Comparison of ENCODE assay signal across 40 mouse cellular contexts in the genomic region with DNA sequence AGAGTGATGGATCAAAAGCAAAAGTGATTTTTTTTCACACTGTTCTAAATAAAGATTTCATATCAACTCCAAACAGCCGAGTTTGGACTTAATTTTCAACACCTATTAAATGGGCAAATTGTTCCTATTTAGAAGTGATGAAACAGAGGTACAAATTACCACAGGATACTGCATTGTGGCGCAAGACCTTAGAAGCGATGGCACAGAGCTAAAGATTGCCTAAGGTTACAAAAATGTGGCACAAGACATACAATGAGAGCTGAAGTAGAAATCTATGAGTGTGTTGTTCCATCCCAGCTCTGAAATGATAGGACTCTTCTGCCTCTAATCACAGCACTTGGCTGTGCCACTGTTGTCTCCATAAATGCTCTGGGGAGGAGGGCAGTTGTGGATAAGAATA. TPM values are rescaled to one million over a fixed set of nuclear protein-coding genes. Genes with fewer than 3 reads are reported as not detected.
DNase-seq lines count a peak whose midpoint lies in the region; ATAC-seq and TF ChIP-seq lines count a peak whose summit lies in the region.
"Had no signal": no experiment of that assay in that cellular context is flagged by ENCODE, and none has a peak within 500 bp of the region (broad histone marks: within the 10 kb centered on the region; RNA-seq: fewer than 3 reads in every experiment).

No protein-coding gene starts in this region.

- no peak overlapping the region for H3K4me2 ChIP-seq in lung, postnatal 0 days (replicated peaks; ENCODE audit: low read depth, low read length)
- no peak overlapping the region for H3K4me2 ChIP-seq in kidney, embryonic 15.5 days
- H3K4me2 ChIP-seq in forebrain, postnatal 0 days (ENCODE audit: low read depth) = no peak overlapping the region
- H3K4me2 ChIP-seq: embryonic facial prominence, embryonic 15.5 days; forebrain, embryonic 13.5 days; heart, embryonic 11.5 days; hindbrain, embryonic 13.5 days; limb, embryonic 12.5 days; liver, embryonic 11.5 days; lung, embryonic 14.5 days; midbrain, embryonic 12.5 days; neural tube, embryonic 13.5 days had no signal

- H3K36me3 ChIP-seq in lung, postnatal 0 days (ENCODE audit: insufficient read depth, low read length) = no peaks in the 10 kb centered on the region
- H3K36me3 ChIP-seq in macrophage (ENCODE audit: inconsistent target) = no peaks in the 10 kb centered on the region
- H3K36me3 ChIP-seq in kidney, embryonic 15.5 days = no peaks in the 10 kb centered on the region
- no peaks in the 10 kb centered on the region for H3K36me3 ChIP-seq in forebrain, postnatal 0 days (ENCODE audit: insufficient read depth)
- H3K36me3 ChIP-seq: embryonic facial prominence, embryonic 10.5 days; embryonic facial prominence, embryonic 15.5 days; hindbrain, embryonic 13.5 days; limb, embryonic 12.5 days; midbrain, embryonic 12.5 days; neural tube, embryonic 13.5 days had no signal

- H3K9ac ChIP-seq in lung, postnatal 0 days (replicated peaks; ENCODE audit: low read depth) = no peak overlapping the region
- no peak overlapping the region for H3K9ac ChIP-seq in kidney, embryonic 15.5 days
- no peak overlapping the region for H3K9ac ChIP-seq in forebrain, postnatal 0 days
- H3K9ac ChIP-seq: embryonic facial prominence, embryonic 15.5 days; forebrain, embryonic 13.5 days; hindbrain, embryonic 13.5 days; limb, embryonic 12.5 days; lung, embryonic 14.5 days; midbrain, embryonic 12.5 days; neural tube, embryonic 13.5 days had no signal

- peak; percentile 53 for DNase-seq in lung, postnatal 0 days (ENCODE audit: low spot score)
- DNase-seq in lung, adult 2 months = no peak
- no peak for DNase-seq in forebrain, postnatal 0 days
- no peak for DNase-seq in kidney, postnatal 4 days
- DNase-seq: adrenal gland, adult 2 months; adrenal gland, postnatal 36 days; cerebellum, adult 2 months; cerebellum, postnatal 14 days; gastrocnemius, postnatal 14 days; heart, adult 18-20 months; heart, postnatal 36 days; kidney, adult 9 months; kidney, postnatal 14 days; lung, embryonic 14.5 days; retina, postnatal 1 day; right cerebral cortex, postnatal 14 days had no signal

- H3K79me2 ChIP-seq in macrophage (ENCODE audit: inconsistent target) = peaks cover 48% of the 10 kb centered on the region

- 71% methylated on average over 3 of the region's 3 CpGs for WGBS in lung, postnatal 0 days
- WGBS in lung, adult 2 months = 68% methylated on average over 3 of the region's 3 CpGs
- 36% methylated on average over 3 of the region's 3 CpGs for WGBS in bone marrow, adult 2 months
- WGBS in macrophage (ENCODE audit: missing documents) = 33% methylated on average over 3 of the region's 3 CpGs
- WGBS in kidney, embryonic 15.5 days = 90% methylated on average over 3 of the region's 3 CpGs
- WGBS in forebrain, postnatal 0 days = 86% methylated on average over 3 of the region's 3 CpGs

- no peak for ATAC-seq in lung, postnatal 0 days
- ATAC-seq in kidney, embryonic 15.5 days (replicated peaks; ENCODE audit: low FRiP score) = no peak
- ATAC-seq in forebrain, postnatal 0 days = no peak
- ATAC-seq: CD4-positive, CD25-positive, alpha-beta regulatory T cell, adult 4 months; forebrain, embryonic 13.5 days; intestine, postnatal 0 days had no signal

- TF ChIP-seq EP300 in lung, postnatal 0 days (IDR thresholded peaks at IDR 0.05) = no peak

- H3K4me1 ChIP-seq in lung, postnatal 0 days (ENCODE audit: insufficient read depth, low read depth, low read length) = no peaks in the 10 kb centered on the region
- no peaks in the 10 kb centered on the region for H3K4me1 ChIP-seq in lung, adult 2 months (ENCODE audit: control insufficient read depth, insufficient read depth, low read length)
- no peaks in the 10 kb centered on the region; the same call in 1 of the 2 replicates for H3K4me1 ChIP-seq in bone marrow, adult 2 months (ENCODE audit: control insufficient read depth, insufficient read depth, low read length)
- no peaks in the 10 kb centered on the region for H3K4me1 ChIP-seq in kidney, embryonic 15.5 days
- no peaks in the 10 kb centered on the region for H3K4me1 ChIP-seq in forebrain, postnatal 0 days (ENCODE audit: insufficient read depth)
- H3K4me1 ChIP-seq: embryonic facial prominence, embryonic 10.5 days; embryonic facial prominence, embryonic 15.5 days; forebrain, embryonic 13.5 days; hindbrain, embryonic 13.5 days; limb, embryonic 12.5 days; midbrain, embryonic 12.5 days; neural tube, embryonic 13.5 days had no signal

- no peak overlapping the region for H3K4me3 ChIP-seq in lung, postnatal 0 days (ENCODE audit: low read depth, low read length)
- H3K4me3 ChIP-seq in lung, adult 2 months (replicated peaks; ENCODE audit: extremely low read depth, low read depth, low read length) = no peak overlapping the region
- H3K4me3 ChIP-seq in bone marrow, adult 2 months (replicated peaks; ENCODE audit: control insufficient read depth, low read depth, low read length) = no peak overlapping the region
- peak overlapping the region; percentile 12; the same call in 1 of the 2 replicates for H3K4me3 ChIP-seq in macrophage (ENCODE audit: inconsistent target)
- no peak overlapping the region for H3K4me3 ChIP-seq in kidney, embryonic 15.5 days (replicated peaks)
- H3K4me3 ChIP-seq in forebrain, postnatal 0 days (ENCODE audit: low read depth, low read length) = no peak overlapping the region
- H3K4me3 ChIP-seq: embryonic facial prominence, embryonic 10.5 days; embryonic facial prominence, embryonic 15.5 days; forebrain, embryonic 13.5 days; hindbrain, embryonic 13.5 days; left cerebral cortex, adult 2 months; limb, embryonic 12.5 days; midbrain, embryonic 12.5 days; neural tube, embryonic 13.5 days had no signal

- TF ChIP-seq CTCF in lung, postnatal 0 days (IDR thresholded peaks at IDR 0.05) = no peak
- TF ChIP-seq CTCF in lung, adult 2 months (IDR thresholded peaks at IDR 0.05; ENCODE audit: insufficient read depth, low read length) = no peak
- TF ChIP-seq CTCF in bone marrow, adult 2 months (IDR thresholded peaks at IDR 0.05; ENCODE audit: control insufficient read depth, insufficient read depth, low read length) = no peak
- TF ChIP-seq CTCF in forebrain, postnatal 0 days (IDR thresholded peaks at IDR 0.05; ENCODE audit: low read depth) = no peak

- no peaks in the 10 kb centered on the region for H3K27me3 ChIP-seq in lung, postnatal 0 days (replicated peaks; ENCODE audit: insufficient read depth, low read length)
- H3K27me3 ChIP-seq in kidney, embryonic 15.5 days = no peaks in the 10 kb centered on the region
- H3K27me3 ChIP-seq in forebrain, postnatal 0 days (ENCODE audit: insufficient read depth, low read length) = no peaks in the 10 kb centered on the region
- H3K27me3 ChIP-seq: embryonic facial prominence, embryonic 15.5 days; forebrain, embryonic 13.5 days; hindbrain, embryonic 13.5 days; limb, embryonic 12.5 days; megakaryocyte, embryonic 14.5 days; midbrain, embryonic 12.5 days; neural tube, embryonic 13.5 days had no signal

- no peaks in the 10 kb centered on the region for H3K9me3 ChIP-seq in lung, postnatal 0 days (ENCODE audit: low read length)
- H3K9me3 ChIP-seq in kidney, embryonic 15.5 days (replicated peaks) = no peaks in the 10 kb centered on the region
- no peaks in the 10 kb centered on the region for H3K9me3 ChIP-seq in forebrain, postnatal 0 days (ENCODE audit: low read length)
- H3K9me3 ChIP-seq: embryonic facial prominence, embryonic 10.5 days; embryonic facial prominence, embryonic 15.5 days; forebrain, embryonic 13.5 days; hindbrain, embryonic 13.5 days; limb, embryonic 12.5 days; megakaryocyte, embryonic 14.5 days; midbrain, embryonic 12.5 days; neural tube, embryonic 13.5 days had no signal

- no peak for TF ChIP-seq POLR2A in lung, adult 2 months (IDR thresholded peaks at IDR 0.05; ENCODE audit: borderline replicate concordance, extremely low read depth, low read depth, low read length)
- TF ChIP-seq POLR2A in bone marrow, adult 2 months (IDR thresholded peaks at IDR 0.05; ENCODE audit: borderline replicate concordance, control insufficient read depth, low read depth, low read length) = no peak

- H3K27ac ChIP-seq in lung, postnatal 0 days (ENCODE audit: low read length) = no peak overlapping the region
- H3K27ac ChIP-seq in bone marrow, adult 2 months (ENCODE audit: control insufficient read depth, insufficient read depth, low read depth, low read length, poor library complexity) = peak overlapping the region; percentile 36; the same call in 1 of the 2 replicates
- H3K27ac ChIP-seq in macrophage = peak overlapping the region; percentile 54
- no peak overlapping the region for H3K27ac ChIP-seq in kidney, embryonic 15.5 days
- H3K27ac ChIP-seq in forebrain, postnatal 0 days (ENCODE audit: low read depth, low read length) = no peak overlapping the region
- H3K27ac ChIP-seq: embryonic facial prominence, embryonic 10.5 days; embryonic facial prominence, embryonic 15.5 days; forebrain, embryonic 13.5 days; hindbrain, embryonic 13.5 days; left cerebral cortex, adult 2 months; limb, embryonic 12.5 days; midbrain, embryonic 12.5 days; neural tube, embryonic 13.5 days had no signal

RNA-seq across cellular contexts. Expression of a gene that starts 3.7 kb away (rescaled TPM):
- 8.2 and 9.9 TPM in 2 replicates for polyA plus RNA-seq in lung, postnatal 0 days (2015; fragmentation: Nextera tagmentation; extraction: Ambion mirVana)
- polyA plus RNA-seq in lung, adult 2 months (2012; rRNA removed) = 3.1 and 4.9 TPM in 2 replicates
- polyA plus RNA-seq in bone marrow, adult 2 months (2011; ENCODE audit: insufficient read depth, insufficient read length, low replicate concordance, missing spikeins) = 4.8 and 12.0 TPM in 2 replicates
- 100 to 1,000 TPM in 1 of 26 experiments, 10 to 100 TPM in 15, 1 to 10 TPM in 10; 3.2 to 114 (median 15.1) TPM for total RNA-seq in macrophage (2018; cell fraction: chromatin; rRNA removed)
- 100 to 1,000 TPM in 2 of 26 experiments, 10 to 100 TPM in 24; 12.2 to 163 (median 31.0) TPM for total RNA-seq in macrophage (2018; cell fraction: cytosol; rRNA removed)
- 100 to 1,000 TPM in 5 of 26 experiments, 10 to 100 TPM in 21; 15.0 to 152 (median 47.8) TPM for total RNA-seq in macrophage (2018; cell fraction: nucleus; rRNA removed)
- 22.8 to 148 TPM (median 64.7 TPM) in 3 replicates for polyA plus RNA-seq in macrophage (2018)
- 1.9 and 2.7 TPM in 2 replicates for polyA plus RNA-seq in kidney, embryonic 15.5 days (2015; fragmentation: Nextera tagmentation; extraction: Ambion mirVana)
- 0.38 and 1.1 TPM in 2 replicates for total RNA-seq in forebrain, postnatal 0 days (2014; rRNA removed)
- polyA plus RNA-seq in forebrain, postnatal 0 days (2015; fragmentation: Nextera tagmentation; extraction: Ambion mirVana) = 0.76 and 0.77 TPM in 2 replicates

RNA-seq across cellular contexts. Expression of a gene that starts 13.4 kb away (rescaled TPM):
- polyA plus RNA-seq in lung, postnatal 0 days (2015; fragmentation: Nextera tagmentation; extraction: Ambion mirVana) = not detected in 2 replicates
- not detected in 2 replicates for polyA plus RNA-seq in lung, adult 2 months (2012; rRNA removed)
- polyA plus RNA-seq in bone marrow, adult 2 months (2011; ENCODE audit: insufficient read depth, insufficient read length, low replicate concordance, missing spikeins) = not detected in 2 replicates
- 1 to 10 TPM in 20 of 26 experiments, under 1 TPM in 2, not detected in 4; 0.77 to 3.9 (median 1.5) TPM for total RNA-seq in macrophage (2018; cell fraction: chromatin; rRNA removed)
- total RNA-seq in macrophage (2018; cell fraction: cytosol; rRNA removed) = 1 to 10 TPM in 4 of 26 experiments, under 1 TPM in 22; 0.24 to 1.5 (median 0.67) TPM
- 1 to 10 TPM in 23 of 26 experiments, under 1 TPM in 3; 0.79 to 4.5 (median 2.0) TPM for total RNA-seq in macrophage (2018; cell fraction: nucleus; rRNA removed)
- polyA plus RNA-seq in macrophage (2018) = 0.27 to 1.4 TPM (median 1.0 TPM) in 3 replicates
- polyA plus RNA-seq in kidney, embryonic 15.5 days (2015; fragmentation: Nextera tagmentation; extraction: Ambion mirVana) = not detected in 2 replicates
- total RNA-seq in forebrain, postnatal 0 days (2014; rRNA removed) = not detected in 2 replicates
- not detected in 2 replicates for polyA plus RNA-seq in forebrain, postnatal 0 days (2015; fragmentation: Nextera tagmentation; extraction: Ambion mirVana)
- total RNA-seq: adrenal gland, adult 2 months; adrenal gland, postnatal 36 days; gastrocnemius, postnatal 14 days; heart, adult 18-20 months; heart, postnatal 36 days; layer of hippocampus, adult 18-20 months; layer of hippocampus, postnatal 10 days; left cerebral cortex, adult 2 months; left cerebral cortex, postnatal 25 days; midbrain, postnatal 0 days had no signal
- polyA plus RNA-seq: adrenal gland, adult 2 months; CD4-positive, CD25-positive, alpha-beta regulatory T cell, adult 4 months; cerebellum, adult 2 months; embryonic facial prominence, embryonic 10.5 days; embryonic facial prominence, embryonic 15.5 days; forebrain, embryonic 13.5 days; heart, embryonic 11.5 days; heart, embryonic 16.5 days; hindbrain, embryonic 13.5 days; intestine, postnatal 0 days; limb, embryonic 12.5 days; liver, embryonic 11.5 days; lung, embryonic 14.5 days; midbrain, embryonic 12.5 days; midbrain, postnatal 0 days; neural tube, embryonic 13.5 days; small intestine, adult 2 months; stomach, embryonic 14.5 days; testis, adult 2 months had no signal

RNA-seq across cellular contexts. Expression of a gene that starts 57.0 kb away (rescaled TPM):
- polyA plus RNA-seq in lung, postnatal 0 days (2015; fragmentation: Nextera tagmentation; extraction: Ambion mirVana) = 0.04 TPM in 2 replicates
- polyA plus RNA-seq in lung, adult 2 months (2012; rRNA removed) = 0.11 and 0.53 TPM in 2 replicates
- 4.4 and 10.1 TPM in 2 replicates for polyA plus RNA-seq in bone marrow, adult 2 months (2011; ENCODE audit: insufficient read depth, insufficient read length, low replicate concordance, missing spikeins)
- total RNA-seq in macrophage (2018; cell fraction: chromatin; rRNA removed) = 10 to 100 TPM in 2 of 26 experiments, 1 to 10 TPM in 18, under 1 TPM in 6; 0.50 to 23.6 (median 2.3) TPM
- 10 to 100 TPM in 4 of 26 experiments, 1 to 10 TPM in 20, under 1 TPM in 2; 0.97 to 19.4 (median 2.7) TPM for total RNA-seq in macrophage (2018; cell fraction: cytosol; rRNA removed)
- 10 to 100 TPM in 6 of 26 experiments, 1 to 10 TPM in 19, under 1 TPM in 1; 0.72 to 17.5 (median 4.5) TPM for total RNA-seq in macrophage (2018; cell fraction: nucleus; rRNA removed)
- 4.1 to 30.2 TPM (median 6.8 TPM) in 3 replicates for polyA plus RNA-seq in macrophage (2018)
- polyA plus RNA-seq in kidney, embryonic 15.5 days (2015; fragmentation: Nextera tagmentation; extraction: Ambion mirVana) = 0.08 and 0.15 TPM in 2 replicates
- 0.05 TPM in 1 of 2 replicates, not detected in the other for total RNA-seq in forebrain, postnatal 0 days (2014; rRNA removed)
- polyA plus RNA-seq in forebrain, postnatal 0 days (2015; fragmentation: Nextera tagmentation; extraction: Ambion mirVana) = not detected in 2 replicates
- total RNA-seq: adrenal gland, adult 2 months; gastrocnemius, postnatal 14 days; heart, adult 18-20 months; heart, postnatal 36 days; layer of hippocampus, adult 18-20 months; layer of hippocampus, postnatal 10 days; left cerebral cortex, adult 2 months; left cerebral cortex, postnatal 25 days; midbrain, postnatal 0 days had no signal
- polyA plus RNA-seq: adrenal gland, adult 2 months; cerebellum, adult 2 months; embryonic facial prominence, embryonic 10.5 days; forebrain, embryonic 13.5 days; heart, embryonic 11.5 days; hindbrain, embryonic 13.5 days; limb, embryonic 12.5 days; lung, embryonic 14.5 days; midbrain, postnatal 0 days; neural tube, embryonic 13.5 days had no signal

Comparison
In these comparisons a context has a peak if more than half of its experiments do, and no peak if none do; other contexts are left out.
1. H3K27ac ChIP-seq: peak in bone marrow, adult 2 months (single experiment) and macrophage (single experiment); none in lung, postnatal 0 days (single experiment), kidney, embryonic 15.5 days (single experiment) and forebrain, postnatal 0 days (single experiment).